Mouse (Mus musculus) Muller cell, postnatal 12 days (primary cell): ENCODE measurements at regions not wholly inside any gene's neighbourhood (a gene's known extent, or its start where the extent isn't known, plus 50 kb on each side); places are given as distances from the start of the nearest gene placed in this dataset.

Source experiments
- DNase-seq: peaks from one replicate; pipeline ENCODE4 v3.0.0-alpha.2; 2015; ENCODE audit errors: inconsistent ontology term

GRCm38 (mm10) chrX:33416321-33416720 is 103.1 kb downstream of the Btbd35f12 start:
- peak; percentile 3 for DNase-seq
